Mouse (Mus musculus) olfactory bulb, adult 2 months (tissue): ENCODE results near the gene Bglap3.

Source experiments
- CTCF ChIP-seq: fragments of 200-500 bp; IDR thresholded peaks from 2 replicates; pipeline ENCODE4 v1.5.1; 2012; ENCODE audit warnings: low read depth, mild to moderate bottlenecking, low read length, moderate library complexity; ENCODE audit not compliant: insufficient read depth
- POLR2A ChIP-seq: fragments of 200-500 bp; IDR thresholded peaks from 2 replicates; pipeline ENCODE4 v1.6.1; 2012; ENCODE audit warnings: mild to moderate bottlenecking, low read depth, low read length, moderate library complexity; ENCODE audit not compliant: insufficient read depth

DNA sequence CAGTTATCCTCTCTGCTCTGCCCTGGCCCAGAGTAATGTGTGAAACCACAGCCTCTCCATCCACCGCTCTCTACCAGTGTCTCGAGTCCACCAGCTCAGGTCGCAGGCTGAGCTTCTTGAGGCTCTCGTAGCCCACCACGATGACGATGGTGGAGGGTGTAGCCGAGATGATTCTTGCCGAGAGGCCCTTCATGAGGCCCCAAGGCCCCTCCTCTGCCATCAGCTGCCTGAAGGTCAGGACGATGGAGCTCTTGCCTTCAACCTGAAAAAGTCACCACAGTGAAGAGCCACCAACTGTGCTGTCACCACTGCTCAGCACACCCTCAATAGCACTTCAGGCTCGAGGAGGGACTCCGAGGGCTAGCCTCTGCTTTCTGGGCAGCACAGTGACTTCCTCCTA is 40.1 kb upstream of the Bglap3 start:
- TF ChIP-seq POLR2A, result no peak
- TF ChIP-seq CTCF, result no peak
